Mouse (Mus musculus): Measurements from ENCODE around the gene Hmx2.

The Hmx2 gene

DNA sequence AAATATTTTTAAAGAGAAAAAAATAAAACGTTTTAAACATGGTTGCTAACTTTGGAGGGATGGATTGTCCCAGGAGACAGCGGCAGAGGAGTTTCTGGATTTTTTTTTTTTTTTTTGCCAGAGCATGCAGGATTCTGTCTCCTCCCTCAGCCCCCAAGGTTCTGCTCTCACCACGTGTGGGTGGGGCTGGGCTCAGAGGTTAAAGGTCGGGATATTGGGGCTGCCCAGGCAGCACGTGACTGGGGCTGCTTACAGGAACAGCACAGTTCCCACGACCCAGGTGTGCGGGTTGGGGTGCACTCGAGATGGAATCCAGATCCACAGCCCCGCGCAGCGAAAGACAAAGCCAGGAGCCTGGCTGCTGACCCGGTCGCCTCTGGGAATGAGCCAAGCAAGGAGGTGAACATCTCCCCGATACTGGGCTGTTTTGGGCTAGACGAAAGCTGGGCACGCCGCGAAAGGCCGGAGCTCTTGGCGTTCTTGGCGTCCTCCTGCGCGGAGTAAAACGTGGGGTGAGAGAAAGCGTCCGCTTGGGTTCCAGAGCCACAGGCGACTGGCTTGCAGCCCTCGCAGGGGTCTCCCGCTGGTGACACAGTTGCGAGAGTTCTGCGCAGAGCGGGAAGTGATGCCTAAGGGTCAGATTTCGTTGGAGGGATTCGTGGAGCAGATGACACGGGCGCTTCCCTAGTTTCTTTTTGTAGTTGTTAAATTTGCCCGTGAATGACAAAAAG is 8.1 kb downstream of the Hmx2 start:
- DNase-seq: no peak

- no peak for DNase-seq
These were observed 9.2 kb downstream of the Hmx2 start for GRCm38 (mm10) chr7:131557751-131558150.

DNA sequence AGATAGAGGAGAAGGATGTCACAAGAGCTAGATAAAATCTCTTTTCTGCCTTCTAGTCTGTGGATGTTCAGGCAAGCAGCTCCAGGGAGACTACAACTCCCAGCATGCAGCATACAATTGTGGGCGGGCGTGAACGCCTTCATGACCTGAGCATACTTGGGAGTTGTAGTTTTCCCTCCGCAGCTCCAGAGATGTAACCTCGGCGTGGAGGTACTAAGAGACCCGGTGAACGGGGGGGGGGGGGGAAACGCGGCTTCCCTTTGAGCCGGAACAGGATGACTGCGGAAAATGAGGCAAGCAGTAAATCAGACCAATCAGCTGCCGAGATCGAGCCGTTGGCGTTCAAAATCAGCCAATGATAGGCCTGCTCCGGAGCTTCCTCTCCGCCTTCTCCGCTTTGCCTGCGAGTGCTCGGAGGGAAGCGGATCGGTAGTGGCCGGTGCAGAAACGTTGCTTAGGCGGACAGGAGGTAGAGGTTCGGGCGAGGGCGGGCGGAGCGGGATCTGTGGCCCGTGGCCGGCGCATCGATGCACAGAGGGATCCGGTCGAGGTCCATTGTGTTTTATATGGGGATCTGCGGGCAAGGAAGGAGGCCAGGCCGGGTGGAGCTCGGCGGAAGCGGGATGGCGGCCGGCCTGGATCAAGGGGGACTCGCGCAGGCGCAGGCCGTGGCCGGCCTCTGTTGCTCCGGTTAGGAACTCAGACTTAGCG is 11.6 kb downstream of the Hmx2 start, which contains the start of gene Bub3:
TSS of gene Bub3 (plus strand) at position 237 of the 711 bp plus-strand sequence.
- peak; percentile 97 for DNase-seq

DNA sequence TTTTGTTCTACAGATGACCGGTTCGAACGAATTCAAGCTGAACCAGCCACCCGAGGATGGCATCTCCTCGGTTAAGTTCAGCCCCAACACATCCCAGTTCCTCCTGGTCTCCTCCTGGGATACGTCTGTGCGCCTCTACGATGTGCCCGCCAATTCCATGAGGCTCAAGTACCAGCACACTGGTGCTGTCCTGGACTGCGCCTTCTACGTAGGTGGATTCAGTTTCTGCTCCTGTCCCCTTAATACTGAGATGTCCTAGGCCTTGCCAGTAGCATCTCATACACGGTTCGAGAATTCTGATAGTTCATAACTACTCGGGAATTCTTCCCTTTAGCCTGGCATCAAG is 12.1 kb downstream of the Hmx2 start:
- no peak for DNase-seq

DNA sequence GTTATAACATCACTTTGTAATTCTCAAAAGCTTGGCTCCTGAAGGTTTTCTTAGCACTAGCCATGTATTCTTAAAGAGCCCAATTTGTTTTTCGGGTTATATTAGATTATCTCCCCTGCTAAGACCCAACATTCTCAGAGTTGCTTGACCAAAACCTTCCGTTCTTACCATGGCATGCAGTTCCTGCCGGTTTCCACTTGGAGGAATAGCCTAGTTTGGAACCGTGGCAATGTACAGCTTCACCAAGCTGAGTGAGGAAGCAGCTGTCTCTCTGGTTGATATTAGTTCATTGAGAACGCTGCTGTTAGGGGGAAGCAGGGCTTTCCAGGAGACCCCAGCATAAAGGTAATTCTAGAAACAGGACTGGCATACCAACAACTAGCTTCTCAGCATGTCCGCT is 26.7 kb downstream of the Hmx2 start:
- no peak for DNase-seq

GRCm38 (mm10) chr7:131582178-131582577 is 33.6 kb downstream of the Hmx2 start:
- no peak for DNase-seq

DNA sequence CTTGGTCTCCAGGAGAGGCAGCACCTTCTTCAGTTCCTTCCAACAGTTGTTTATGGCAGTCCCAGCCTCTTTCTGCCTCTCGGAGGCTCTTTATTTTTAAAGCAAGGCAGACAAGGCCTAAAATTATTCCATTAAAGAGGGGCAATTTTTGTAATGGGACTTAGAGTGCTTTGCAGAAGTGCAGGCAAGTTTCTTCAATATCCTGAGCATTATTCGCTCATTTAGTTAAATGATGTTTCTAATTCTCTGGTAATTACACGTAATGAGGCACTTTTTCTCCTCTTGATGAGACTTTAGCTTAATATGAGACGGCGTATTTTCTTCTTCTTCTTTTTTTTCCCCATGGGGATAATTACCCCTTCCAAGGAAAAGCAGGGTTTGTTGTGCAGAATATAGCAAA is 37.0 kb downstream of the Hmx2 start:
- no peak for DNase-seq

- DNase-seq: no peak
These were observed 49.4 kb downstream of the Hmx2 start for GRCm38 (mm10) chr7:131597779-131598482.

DNA sequence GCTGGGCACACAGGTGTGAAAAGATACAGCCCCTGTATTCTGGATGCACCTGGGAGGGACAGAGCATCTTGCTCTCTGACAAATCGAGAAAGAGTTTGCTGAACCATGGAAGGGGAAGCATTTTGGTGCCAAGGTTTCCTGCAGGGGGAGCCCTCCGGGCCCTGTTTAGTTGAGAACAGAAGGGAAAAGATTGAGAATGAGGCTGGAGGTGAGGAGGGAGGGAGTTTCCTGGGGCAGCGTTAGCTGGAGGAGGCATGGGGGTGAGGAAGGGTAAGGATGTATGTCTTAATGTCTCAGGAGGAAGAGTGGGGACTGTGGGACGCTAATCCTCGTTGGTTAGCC is 49.9 kb downstream of the Hmx2 start:
- DNase-seq: peak; percentile 9

- DNase-seq: no peak
These were observed 53.5 kb downstream of the Hmx2 start for GRCm38 (mm10) chr7:131602106-131602505.

GRCm38 (mm10) chr7:131603186-131603585 is 54.6 kb downstream of the Hmx2 start:
- no peak for DNase-seq

DNA sequence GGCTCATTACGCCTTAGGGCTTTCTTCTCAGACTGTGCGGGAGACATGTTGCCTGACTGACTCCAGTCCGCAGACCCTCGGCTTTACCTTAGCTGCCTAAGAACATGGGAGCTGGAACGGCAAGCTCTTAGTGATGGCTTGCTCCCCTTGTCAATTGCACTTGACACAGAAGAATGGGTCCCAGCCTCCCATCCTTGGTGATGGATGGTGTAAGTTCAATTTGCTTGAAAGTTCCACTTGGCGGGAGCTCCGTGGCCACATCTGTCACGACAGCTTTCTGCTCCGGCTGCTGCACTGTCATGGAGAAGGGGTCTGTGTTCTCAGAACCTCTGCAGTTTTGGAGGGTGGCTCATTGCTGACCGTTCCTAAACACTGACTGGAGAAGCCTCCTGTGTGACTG is 56.4 kb downstream of the Hmx2 start:
- DNase-seq: no peak

DNA sequence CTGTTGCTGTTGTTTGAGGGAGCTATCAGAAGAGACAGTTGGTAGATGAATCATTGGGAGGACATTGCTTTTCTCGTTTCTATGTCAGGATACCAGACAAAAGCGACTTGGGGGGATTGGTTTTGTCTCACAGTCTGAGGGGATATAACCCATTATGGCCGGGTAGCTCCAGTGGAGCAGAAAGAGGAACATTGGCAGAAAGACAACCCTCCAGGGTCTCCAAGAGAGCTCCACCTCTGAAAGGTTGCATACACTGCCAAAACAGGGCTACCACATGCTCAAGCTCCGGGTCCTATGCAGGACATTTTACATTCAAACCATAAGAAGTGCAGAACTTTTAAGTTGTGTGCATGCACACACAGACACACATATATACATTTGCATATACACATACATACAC is 56.9 kb downstream of the Hmx2 start:
- no peak for DNase-seq
